Mouse (Mus musculus) intestine, postnatal 0 days (tissue): ENCODE results near the gene Tex19.1. TPM values are rescaled to one million over a fixed set of nuclear protein-coding genes. Genes with fewer than 3 reads are reported as not detected.
"Not testable (repeated sequence)": the region's sequence is repeated elsewhere in the genome, so short reads cannot be mapped to it uniquely, and the experiment has no call there.

Source experiments
- ATAC-seq: fragments of 200-750 bp; cut with Nextera tagmentation; 2 replicates; pipeline ENCODE4 v1.8.0; 2017; ENCODE audit warnings: mild to moderate bottlenecking, moderate TSS enrichment, moderate library complexity
- H3K27ac ChIP-seq: fragments of 300-500 bp; sonication (generic); 2 replicates; pipeline ENCODE4 v1.5.1; 2014; ENCODE audit warnings: mild to moderate bottlenecking, low read depth, low read length, moderate library complexity
- H3K27me3 ChIP-seq: fragments of 300-500 bp; sonication (generic); replicated peaks from 2 replicates; pipeline ENCODE4 v1.6.1; 2014; ENCODE audit warnings: low read length, mixed read lengths; ENCODE audit not compliant: control insufficient read depth, insufficient read depth
- H3K36me3 ChIP-seq: fragments of 300-500 bp; sonication (generic); 2 replicates; pipeline ENCODE4 v1.6.1; 2014; ENCODE audit warnings: mild to moderate bottlenecking, moderate library complexity; ENCODE audit not compliant: control insufficient read depth, insufficient read depth
- H3K4me1 ChIP-seq: fragments of 300-500 bp; sonication (generic); replicated peaks from 2 replicates; pipeline ENCODE4 v1.6.1; 2014; ENCODE audit warnings: antibody characterized with exemption, low read length, mixed read lengths; ENCODE audit not compliant: control insufficient read depth, insufficient read depth
- H3K4me2 ChIP-seq: fragments of 300-500 bp; sonication (generic); replicated peaks from 2 replicates; pipeline ENCODE4 v1.6.1; 2014; ENCODE audit warnings: low read depth, mild to moderate bottlenecking, moderate library complexity
- H3K4me3 ChIP-seq: fragments of 300-500 bp; sonication (generic); 2 replicates; pipeline ENCODE4 v1.5.1; 2014; ENCODE audit warnings: low read depth, low read length
- H3K9ac ChIP-seq: fragments of 300-500 bp; sonication (generic); 2 replicates; pipeline ENCODE4 v1.6.1; 2014; ENCODE audit warnings: mild to moderate bottlenecking, low read depth, low read length
- H3K9me3 ChIP-seq: fragments of 300-500 bp; sonication (generic); 2 replicates; pipeline ENCODE4 v1.6.1; 2016; ENCODE audit warnings: mixed run types; ENCODE audit not compliant: control insufficient read depth
- CTCF ChIP-seq: sonication (generic); IDR thresholded peaks from 2 replicates; pipeline ENCODE4 v1.5.1; 2016; ENCODE audit warnings: low read depth, mild to moderate bottlenecking, control low read depth, antibody characterized with exemption, moderate library complexity
- WGBS: fragments of 180-500 bp; shearing (Covaris S2); extraction: QIAGEN DNeasy Blood & Tissue Kit; methylation state at CpG from one replicate; pipeline ENCODE4 v1.1.7; 2014; 5-methylcytosine and 5-hydroxymethylcytosine counted together
- polyA plus RNA-seq: library from polyadenylated mRNA; unstranded; fragments of >200 nt; fragmentation: Nextera tagmentation; extraction: Ambion mirVana; gene quantifications from 2 replicates; pipeline ENCODE4 v1.2.1, GENCODE M21; 2015

Tex19.1 gene
- polyA plus RNA-seq, result not detected in 2 replicates

- whole genome bisulfite sequencing, result 90% methylated on average over 22 of the region's 22 CpGs
- no peaks in the 10 kb centered on the region for H3K27me3 ChIP-seq
- ATAC-seq, result no peak
- no peak within 1 kb of the TSS for H3K4me3 ChIP-seq
- no peak within 1 kb of the TSS for H3K27ac ChIP-seq
- H3K9me3 ChIP-seq, result no peaks in the 10 kb centered on the region
- no peak within 1 kb of the TSS for H3K4me2 ChIP-seq
- H3K4me1 ChIP-seq, result no peaks in the 10 kb centered on the region
- no peak within 1 kb of the TSS for H3K9ac ChIP-seq
- no peaks in the 10 kb centered on the region for H3K36me3 ChIP-seq
- TF ChIP-seq CTCF, result no peak
Measured at GRCm38 (mm10) chr11:121145865-121146264, at the start of gene Tex19.1. Tex19.1 (plus strand) TSS chr11:121146143.

DNA sequence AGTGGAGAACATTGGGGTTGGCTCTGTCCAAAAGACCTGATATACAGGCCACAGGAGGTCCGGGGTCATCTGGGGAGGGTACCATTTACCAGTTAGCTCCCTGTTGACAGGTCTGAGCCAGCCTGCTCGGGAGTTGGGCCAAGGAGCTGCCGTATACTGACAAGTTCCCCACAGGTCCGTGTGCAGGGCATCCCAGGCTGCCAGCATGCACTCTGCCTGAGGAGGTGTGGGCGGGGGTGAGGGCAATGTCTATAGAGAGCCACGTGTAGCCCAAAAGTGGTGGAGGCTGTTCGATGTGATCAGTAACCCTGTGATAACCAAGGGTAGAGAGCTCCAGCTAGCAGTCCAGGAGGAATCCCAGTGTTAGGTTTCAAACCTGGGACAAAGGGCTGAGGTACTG lies 46.2 kb upstream of the Tex19.1 start:
- Histone ChIP-seq H3K27ac (peak overlapping the region; percentile 89; the same call in 1 of the 2 replicates), H3K4me3 (no peak overlapping the region), H3K36me3 (no peaks in the 10 kb centered on the region), H3K4me2 (no peak overlapping the region), H3K9ac (no peak overlapping the region), H3K4me1 (0 out of 2 replicates have a peak, but pooled peaks cover 5% of the 10 kb centered on the region), H3K9me3 (no peaks in the 10 kb centered on the region), H3K27me3 (no peaks in the 10 kb centered on the region)
- WGBS, result 71% methylated on average over 7 of the region's 7 CpGs
- TF ChIP-seq CTCF, result no peak
- no peak for ATAC-seq

GRCm38 (mm10) chr11:121100692-121101091 lies 45.3 kb upstream of the Tex19.1 start:
- H3K9me3 ChIP-seq, result no peaks in the 10 kb centered on the region
- H3K4me3 ChIP-seq, result no peak overlapping the region
- TF ChIP-seq CTCF, result no peak
- 0 out of 2 replicates have a peak, but pooled peaks cover 5% of the 10 kb centered on the region for H3K4me1 ChIP-seq
- H3K9ac ChIP-seq, result no peak overlapping the region
- peak overlapping the region; percentile 30; the same call in 1 of the 2 replicates for H3K4me2 ChIP-seq
- H3K36me3 ChIP-seq, result no peaks in the 10 kb centered on the region
- H3K27ac ChIP-seq, result peak overlapping the region; percentile 89
- ATAC-seq, result peak; percentile 61
- 27% methylated on average over 7 of the region's 7 CpGs for WGBS
- no peaks in the 10 kb centered on the region for H3K27me3 ChIP-seq

DNA sequence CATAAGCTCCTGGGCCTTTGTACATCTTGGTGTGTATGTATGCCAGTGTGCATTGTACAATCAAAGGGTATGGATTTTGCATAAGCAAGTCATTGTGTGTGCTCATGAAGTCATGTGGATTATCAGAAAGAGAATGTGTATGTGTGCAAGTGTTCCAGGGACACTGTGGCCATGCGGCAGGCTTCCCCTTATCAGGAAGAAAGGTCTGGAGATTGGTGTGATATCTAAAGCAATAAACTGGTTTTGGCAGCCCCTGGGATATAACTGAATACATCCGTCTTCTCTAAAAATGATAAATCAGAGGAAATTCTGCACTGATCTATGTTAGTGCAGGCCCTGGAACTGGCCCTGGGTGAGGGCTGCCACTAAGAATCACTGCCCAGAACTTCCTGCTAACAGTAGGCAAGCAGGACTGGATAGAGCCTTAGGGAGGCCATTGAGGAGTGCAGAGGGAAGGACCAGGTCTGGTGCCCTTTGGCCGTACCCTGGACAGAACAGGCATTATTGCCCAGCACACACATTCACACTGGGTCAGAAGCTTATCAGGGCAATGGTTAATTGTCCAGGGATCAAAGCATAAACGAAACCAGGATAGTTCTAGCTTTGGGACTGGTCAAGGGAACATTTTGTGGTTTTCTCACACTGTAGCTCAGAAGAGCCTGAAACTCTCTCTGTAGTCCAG lies 44.7 kb upstream of the Tex19.1 start:
- peak; percentile 48 for ATAC-seq

GRCm38 (mm10) chr11:121107242-121107641 lies 38.7 kb upstream of the Tex19.1 start:
- H3K9ac ChIP-seq, H3K4me1 ChIP-seq, H3K27me3 ChIP-seq, H3K4me2 ChIP-seq, H3K4me3 ChIP-seq, ATAC-seq, H3K9me3 ChIP-seq, H3K36me3 ChIP-seq, H3K27ac ChIP-seq: not testable (repeated sequence)
- WGBS, result 86% methylated on average over 1 of the region's 1 CpGs

More for the DNA sequence above, 44.7 kb upstream of the Tex19.1 start:
- H3K4me3 ChIP-seq, result no peak overlapping the region
- peak overlapping the region; percentile 89 for H3K27ac ChIP-seq
- no peaks in the 10 kb centered on the region for H3K36me3 ChIP-seq
- no peak overlapping the region for H3K9ac ChIP-seq
- 0 out of 2 replicates have a peak, but pooled peaks cover 5% of the 10 kb centered on the region for H3K4me1 ChIP-seq
- H3K9me3 ChIP-seq, result no peaks in the 10 kb centered on the region
- H3K27me3 ChIP-seq, result no peaks in the 10 kb centered on the region
- TF ChIP-seq CTCF, result no peak
- 39% methylated on average over 4 of the region's 4 CpGs for WGBS
- H3K4me2 ChIP-seq, result peak overlapping the region; percentile 30; the same call in 1 of the 2 replicates

DNA sequence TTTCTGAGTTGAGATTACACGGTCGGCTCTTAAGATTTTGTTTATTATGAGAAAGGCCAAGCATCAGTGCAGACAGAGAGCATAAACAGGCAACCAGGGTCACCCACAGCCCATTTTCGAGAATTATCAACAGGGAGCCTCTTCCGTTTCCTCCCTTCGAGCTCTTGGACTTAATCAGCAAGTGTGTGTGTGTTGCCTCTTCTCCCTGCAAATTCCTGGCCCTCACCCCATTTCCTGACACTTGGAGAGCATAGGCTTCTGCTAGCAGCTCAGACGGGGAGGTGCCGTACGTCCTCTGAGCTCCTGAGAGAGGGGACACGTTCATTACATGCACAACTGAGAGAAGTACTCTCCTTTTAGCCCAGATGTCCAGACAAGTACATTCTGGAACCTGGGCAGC lies 37.9 kb upstream of the Tex19.1 start:
- Histone ChIP-seq H3K36me3 (no peaks in the 10 kb centered on the region), H3K9me3 (no peaks in the 10 kb centered on the region), H3K27me3 (0 out of 2 replicates have a peak, but pooled peaks cover 3% of the 10 kb centered on the region), H3K9ac (no peak overlapping the region), H3K4me3 (no peak overlapping the region), H3K4me1 (0 out of 2 replicates have a peak, but pooled peaks cover 2% of the 10 kb centered on the region), H3K4me2 (no peak overlapping the region), H3K27ac (peak overlapping the region; percentile 16; the same call in 1 of the 2 replicates)
- TF ChIP-seq CTCF, result no peak
- no peak for ATAC-seq
- 57% methylated on average over 9 of the region's 9 CpGs for WGBS
